Mouse (Mus musculus): ENCODE results near the gene Hspa1b. TPM values are rescaled to one million over a fixed set of nuclear protein-coding genes. Genes with fewer than 3 reads are reported as not detected.

Hspa1b gene
- total and polyA plus RNA-seq, 3 experiments = 0.08 to 0.15 TPM; not detected in 1

DNA sequence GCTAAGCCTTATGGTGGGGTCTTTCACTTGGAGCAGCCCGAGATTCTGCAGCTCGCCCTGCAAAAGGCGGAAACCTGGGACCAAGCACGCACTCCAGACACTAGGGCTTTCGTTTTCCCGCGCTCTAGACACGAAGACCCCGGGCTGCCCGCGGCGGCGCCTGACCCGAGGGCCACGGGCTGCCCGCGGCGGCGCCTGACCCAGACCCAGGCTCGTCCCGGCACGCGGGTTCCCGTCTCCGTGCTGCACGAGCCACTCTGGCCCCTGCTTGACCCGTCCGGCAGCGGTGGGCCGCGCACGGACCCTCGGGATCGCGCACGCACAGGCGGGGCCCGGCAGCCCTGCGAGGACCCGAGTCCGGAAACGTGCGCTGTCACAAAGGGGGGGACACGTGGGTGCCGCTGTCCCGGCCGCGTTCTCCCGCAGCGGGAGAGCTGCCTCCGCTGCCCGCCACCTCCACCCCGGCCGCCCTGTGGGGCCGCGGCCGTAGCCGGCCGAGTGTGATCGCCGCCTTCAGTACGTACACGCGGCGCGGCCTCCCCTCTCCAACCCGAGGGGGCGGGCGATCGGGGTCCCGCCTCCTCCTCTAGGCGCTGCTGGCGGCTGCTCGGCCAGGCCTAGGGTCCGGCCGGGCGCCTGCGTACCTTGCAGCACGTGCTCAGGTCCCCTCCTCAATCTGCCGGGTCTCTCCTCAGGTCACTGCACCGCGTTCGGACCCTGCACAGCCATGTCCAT is 41.8 kb upstream of the Hspa1b start, which contains the start of gene Vars:
Gene Vars (plus strand): TSS at position 271 of the 735 bp plus-strand sequence.
- peaks cover 49 to 59% of the 10 kb centered on the region in 2 experiments for H3K36me3 ChIP-seq (replicated peaks in 1 of 2; ENCODE audit: control insufficient read depth in 1 of 2, insufficient read depth in 1 of 2, low read length in 1 of 2)
- peak within 1 kb of the TSS; percentile 30 for H3K4me2 ChIP-seq (ENCODE audit: insufficient read depth, low read depth, poor library complexity, severe bottlenecking)
- peak within 1 kb of the TSS; percentile 100 for H3K9ac ChIP-seq (ENCODE audit: insufficient read depth, low read depth)
- no peaks in the 10 kb centered on the region for H3K27me3 ChIP-seq (replicated peaks)
- H3K4me3 ChIP-seq (replicated peaks in 1 of 3; ENCODE audit: low read depth in 2 of 3, low read length in 2 of 3, poor library complexity in 1 of 3) = peak within 1 kb of the TSS; percentile 84 to 94 (median 86)
- DNase-seq (ENCODE audit: extremely low read depth) = peak; percentile 82
- peak; percentile 80 for TF ChIP-seq BHLHE40 (IDR thresholded peaks at IDR 0.05; ENCODE audit: low read depth, low read length)
- peak; percentile 64 for TF ChIP-seq HCFC1 (IDR thresholded peaks at IDR 0.05; ENCODE audit: low read depth, low read length)
- no peak for TF ChIP-seq RAD21 (IDR thresholded peaks at IDR 0.05; ENCODE audit: low read depth, low read length)
- TF ChIP-seq MAZ (IDR thresholded peaks at IDR 0.05; ENCODE audit: low read depth, low read length) = no peak
- TF ChIP-seq ELF1 (IDR thresholded peaks at IDR 0.05; ENCODE audit: low read depth, low read length) = peak; percentile 64; the same call in 1 of the 2 replicates
- TF ChIP-seq TBP (conservative IDR thresholded peaks at IDR 0.05; ENCODE audit: low read depth, low read length) = peak; percentile 50; the same call in 1 of the 2 replicates
- peak; percentile 83; the same call in 1 of the 2 replicates for TF ChIP-seq MYC (IDR thresholded peaks at IDR 0.05; ENCODE audit: low read depth, low read length)
- peak; percentile 69 for TF ChIP-seq SIN3A (IDR thresholded peaks at IDR 0.05; ENCODE audit: low read length)
- TF ChIP-seq POLR2A (IDR thresholded peaks at IDR 0.05; ENCODE audit: low read depth, low read length) = peak; percentile 78
- 0 out of 2 replicates have a peak, but pooled peaks have one; percentile 57 for TF ChIP-seq KAT2A (IDR thresholded peaks at IDR 0.05; ENCODE audit: insufficient replicate concordance, low read length)
- peak; percentile 54 for TF ChIP-seq TCF12 (IDR thresholded peaks at IDR 0.05; ENCODE audit: low read depth, low read length)
- peak; percentile 92 for TF ChIP-seq MAX (IDR thresholded peaks at IDR 0.05; ENCODE audit: low read length)
- TF ChIP-seq ZMIZ1 (IDR thresholded peaks at IDR 0.05; ENCODE audit: low read depth, low read length) = peak; percentile 78
- peak; percentile 87 for TF ChIP-seq UBTF (IDR thresholded peaks at IDR 0.05; ENCODE audit: low read depth, low read length)
- peak; percentile 82 for TF ChIP-seq NELFE (IDR thresholded peaks at IDR 0.05; ENCODE audit: low read depth, low read length)
- peak; percentile 90 for TF ChIP-seq E2F4 (IDR thresholded peaks at IDR 0.05; ENCODE audit: insufficient replicate concordance, low read depth, low read length)
- TF ChIP-seq GABPA (IDR thresholded peaks at IDR 0.05; ENCODE audit: insufficient replicate concordance, low read depth, low read length) = no peak
- peak; percentile 96 for TF ChIP-seq MXI1 (IDR thresholded peaks at IDR 0.05; ENCODE audit: low read depth, low read length)
- peak; percentile 77 for TF ChIP-seq NRF1 (IDR thresholded peaks at IDR 0.05; ENCODE audit: low read depth, low read length)
- peak; percentile 43 for TF ChIP-seq MEF2A (IDR thresholded peaks at IDR 0.05; ENCODE audit: borderline replicate concordance, low read depth, low read length)
- TF ChIP-seq SMC3 (IDR thresholded peaks at IDR 0.05; ENCODE audit: low read depth, low read length) = no peak
- H3K4me1 ChIP-seq (ENCODE audit: control insufficient read depth in 1 of 2, insufficient read depth in 2 of 2) = peaks cover 5 to 8% of the 10 kb centered on the region in 2 experiments; a peak in 2 of 4 replicates
- dilution Hi-C loops (cut with MboI; ENCODE audit: extremely low pct_ligation_motif_present, extremely low pct_unique_long_range_greater_than_20kb, low sequenced_read_pairs) = no loop called here
- in situ Hi-C loops (cut with MboI; ENCODE audit: low pct_ligation_motif_present, low pct_unique_long_range_greater_than_20kb, low sequenced_read_pairs) = no loop called here
- peaks cover 35% of the 10 kb centered on the region for H3K79me2 ChIP-seq (replicated peaks; ENCODE audit: control insufficient read depth, extremely low read depth, insufficient read depth, poor library complexity, severe bottlenecking)
- H3K9me3 ChIP-seq (replicated peaks; ENCODE audit: low read length) = peaks cover 36% of the 10 kb centered on the region
- peak within 1 kb of the TSS; percentile 100 for H3K27ac ChIP-seq (ENCODE audit: insufficient read depth, low read depth)
